Comparison of ENCODE assay signal across 13 mouse cellular contexts in genomic region chr6:38950341-38950740, GRCm38 (mm10).
DNase-seq lines count a peak whose midpoint lies in the region; ATAC-seq and TF ChIP-seq lines count a peak whose summit lies in the region.
"Had no signal": no experiment of that assay in that cellular context is flagged by ENCODE, and none has a peak within 500 bp of the region (broad histone marks: within the 10 kb centered on the region; RNA-seq: fewer than 3 reads in every experiment).

No protein-coding gene starts in this region.

- H3K36me3 ChIP-seq in kidney, adult 2 months (ENCODE audit: control insufficient read depth, insufficient read depth, low read length), result no peaks in the 10 kb centered on the region
- no peaks in the 10 kb centered on the region for H3K36me3 ChIP-seq in liver, embryonic 14.5 days (replicated peaks; ENCODE audit: control insufficient read depth, insufficient read depth, low read depth)
- no peaks in the 10 kb centered on the region for H3K36me3 ChIP-seq in midbrain, embryonic 13.5 days
- H3K36me3 ChIP-seq: hindbrain, embryonic 15.5 days; neural tube, embryonic 13.5 days had no signal

- H3K27ac ChIP-seq in kidney, adult 2 months (ENCODE audit: insufficient read depth, low read depth, low read length), result 0 out of 2 replicates have a peak overlapping the region, but pooled peaks have one; percentile 0
- peak overlapping the region; percentile 60 for H3K27ac ChIP-seq in liver, embryonic 14.5 days
- no peak overlapping the region for H3K27ac ChIP-seq in midbrain, embryonic 13.5 days
- H3K27ac ChIP-seq: hindbrain, embryonic 15.5 days; neural tube, embryonic 13.5 days; stomach, postnatal 0 days had no signal

- no peak for TF ChIP-seq POLR2A in kidney, adult 2 months (IDR thresholded peaks at IDR 0.05; ENCODE audit: low read depth, low read length)

- H3K4me2 ChIP-seq in liver, embryonic 14.5 days (ENCODE audit: low read depth), result peak overlapping the region; percentile 24; the same call in 1 of the 2 replicates
- no peak overlapping the region for H3K4me2 ChIP-seq in midbrain, embryonic 13.5 days (replicated peaks)
- H3K4me2 ChIP-seq: hindbrain, embryonic 15.5 days; neural tube, embryonic 13.5 days had no signal

- DNase-seq in kidney, adult 2 months, result no peak
- DNase-seq in kidney, postnatal 14 days, result no peak
- peak; percentile 44 for DNase-seq in 3T3-L1 (ENCODE audit: low read depth, low spot score)
- DNase-seq in 416B (ENCODE audit: low read depth), result peak; percentile 93
- DNase-seq in liver, embryonic 14.5 days (ENCODE audit: low read depth in 3 of 3, low spot score in 3 of 3), result no peak
- no peak for DNase-seq in frontal cortex, postnatal 25 days (ENCODE audit: low spot score in 2 of 2)
- DNase-seq: cerebellum, adult 9-11 months; gastrocnemius, postnatal 36 days; thymus, postnatal 4 days had no signal

- no peaks in the 10 kb centered on the region for H3K9me3 ChIP-seq in liver, embryonic 14.5 days (ENCODE audit: control insufficient read depth, low read length)
- no peaks in the 10 kb centered on the region for H3K9me3 ChIP-seq in midbrain, embryonic 13.5 days
- H3K9me3 ChIP-seq: hindbrain, embryonic 15.5 days; neural tube, embryonic 13.5 days had no signal

- no peaks in the 10 kb centered on the region for H3K4me1 ChIP-seq in kidney, adult 2 months (ENCODE audit: control insufficient read depth, insufficient read depth, low read length)
- H3K4me1 ChIP-seq in liver, embryonic 14.5 days (replicated peaks; ENCODE audit: control insufficient read depth in 2 of 2, insufficient read depth in 2 of 2, low read length in 1 of 2), result peaks cover 16 to 25% of the 10 kb centered on the region in 2 experiments
- H3K4me1 ChIP-seq in midbrain, embryonic 13.5 days (replicated peaks), result no peaks in the 10 kb centered on the region
- H3K4me1 ChIP-seq: hindbrain, embryonic 15.5 days; neural tube, embryonic 13.5 days had no signal

- ATAC-seq in liver, embryonic 14.5 days (ENCODE audit: insufficient read depth), result peak; percentile 41; the same call in 1 of the 2 replicates
- ATAC-seq in midbrain, embryonic 13.5 days, result no peak

- TF ChIP-seq CTCF in kidney, adult 2 months (conservative IDR thresholded peaks at IDR 0.05; ENCODE audit: insufficient read depth, insufficient read length, low read depth, low read length), result no peak
- no peak for TF ChIP-seq CTCF in liver, embryonic 14.5 days (IDR thresholded peaks at IDR 0.05; ENCODE audit: low read depth)

- H3K9ac ChIP-seq in liver, embryonic 14.5 days (replicated peaks), result peak overlapping the region; percentile 5; the same call in 1 of the 2 replicates
- no peak overlapping the region for H3K9ac ChIP-seq in midbrain, embryonic 13.5 days (replicated peaks)
- H3K9ac ChIP-seq: hindbrain, embryonic 15.5 days; neural tube, embryonic 13.5 days had no signal

- no peaks in the 10 kb centered on the region for H3K27me3 ChIP-seq in kidney, adult 2 months (replicated peaks; ENCODE audit: control insufficient read depth, insufficient read depth, low read length)
- no peaks in the 10 kb centered on the region for H3K27me3 ChIP-seq in liver, embryonic 14.5 days (ENCODE audit: control insufficient read depth, insufficient read depth, low read length)
- no peaks in the 10 kb centered on the region for H3K27me3 ChIP-seq in midbrain, embryonic 13.5 days
- H3K27me3 ChIP-seq: hindbrain, embryonic 15.5 days; neural tube, embryonic 13.5 days had no signal

- WGBS in kidney, adult 2 months, result 49% methylated on average over 4 of the region's 4 CpGs
- 8% methylated on average over 4 of the region's 4 CpGs for WGBS in liver, embryonic 14.5 days (ENCODE audit: insufficient replicate concordance)
- WGBS in midbrain, embryonic 13.5 days, result 80% methylated on average over 4 of the region's 4 CpGs

- no peak overlapping the region for H3K4me3 ChIP-seq in kidney, adult 2 months (ENCODE audit: insufficient read depth, low read depth, low read length)
- H3K4me3 ChIP-seq in liver, embryonic 14.5 days (ENCODE audit: insufficient read depth in 1 of 2, low read depth in 2 of 2, low read length in 2 of 2), result no peak overlapping the region
- no peak overlapping the region for H3K4me3 ChIP-seq in midbrain, embryonic 13.5 days (replicated peaks)
- H3K4me3 ChIP-seq: hindbrain, embryonic 15.5 days; neural tube, embryonic 13.5 days had no signal

- TF ChIP-seq EP300 in liver, embryonic 14.5 days (IDR thresholded peaks at IDR 0.05; ENCODE audit: low read depth), result no peak

Comparison
In these comparisons a context has a peak if more than half of its experiments do, and no peak if none do; other contexts are left out.
1. DNase-seq: peak in 3T3-L1 (single experiment) and 416B (single experiment); none in kidney, adult 2 months (single experiment), kidney, postnatal 14 days (single experiment), liver, embryonic 14.5 days (0 of 3) and frontal cortex, postnatal 25 days (0 of 2).